Mouse (Mus musculus): ENCODE results near the gene Rab44. TPM values are rescaled to one million over a fixed set of nuclear protein-coding genes. Genes with fewer than 3 reads are reported as not detected.
A peak's percentile ranks its signal among the peaks of the same experiment; 100 is the strongest.

The Rab44 gene
- polyA plus RNA-seq, 1 experiment from 2014 or later = 1.7 TPM

GRCm38 (mm10) chr17:29180406-29181127, 66.6 kb downstream of the Rab44 start:
- no peak overlapping the region for H3K4me3 ChIP-seq (ENCODE audit: low read depth, low read length)
- no peaks in the 10 kb centered on the region for H3K36me3 ChIP-seq (ENCODE audit: control insufficient read depth, insufficient read depth, low read length)
- H3K27me3 ChIP-seq (replicated peaks; ENCODE audit: control insufficient read depth, insufficient read depth, low read length) = no peaks in the 10 kb centered on the region
- no peak overlapping the region for H3K27ac ChIP-seq (replicated peaks; ENCODE audit: low read depth, low read length)
- H3K9ac ChIP-seq (ENCODE audit: low read depth, low read length) = no peak overlapping the region
- DNase-seq (ENCODE audit: low spot score) = no peak
- no peak for ATAC-seq (ENCODE audit: low read depth)
- no peak overlapping the region for H3K4me2 ChIP-seq (ENCODE audit: low read depth, low read length)
- H3K9me3 ChIP-seq (ENCODE audit: control insufficient read depth, low read length) = no peaks in the 10 kb centered on the region
- 75% methylated on average over 4 of the region's 4 CpGs for WGBS
- H3K4me1 ChIP-seq (ENCODE audit: control insufficient read depth, insufficient read depth, low read length) = peaks cover 13% of the 10 kb centered on the region; the same call in 1 of the 2 replicates

- Histone ChIP-seq H3K27ac (replicated peaks; ENCODE audit: low read depth, low read length) (no peak overlapping the region), H3K4me3 (ENCODE audit: low read depth, low read length) (no peak overlapping the region), H3K4me1 (ENCODE audit: control insufficient read depth, insufficient read depth, low read length) (peaks cover 8% of the 10 kb centered on the region; the same call in 1 of the 2 replicates), H3K9ac (ENCODE audit: low read depth, low read length) (no peak overlapping the region), H3K27me3 (replicated peaks; ENCODE audit: control insufficient read depth, insufficient read depth, low read length) (no peaks in the 10 kb centered on the region), H3K4me2 (ENCODE audit: low read depth, low read length) (no peak overlapping the region), H3K9me3 (ENCODE audit: control insufficient read depth, low read length) (no peaks in the 10 kb centered on the region), H3K36me3 (ENCODE audit: control insufficient read depth, insufficient read depth, low read length) (no peaks in the 10 kb centered on the region)
- DNase-seq (ENCODE audit: low spot score) = no peak
- WGBS = 59% methylated on average over 5 of the region's 5 CpGs
- ATAC-seq (ENCODE audit: low read depth) = no peak
These were observed 67.8 kb downstream of the Rab44 start for GRCm38 (mm10) chr17:29181751-29182150.

- ATAC-seq (ENCODE audit: low read depth) (no peak), DNase-seq (ENCODE audit: low spot score) (no peak)
- H3K36me3 ChIP-seq (ENCODE audit: control insufficient read depth, insufficient read depth, low read length) = no peaks in the 10 kb centered on the region
- H3K9me3 ChIP-seq (ENCODE audit: control insufficient read depth, low read length) = no peaks in the 10 kb centered on the region
- H3K27me3 ChIP-seq (replicated peaks; ENCODE audit: control insufficient read depth, insufficient read depth, low read length) = no peaks in the 10 kb centered on the region
- H3K4me2 ChIP-seq (ENCODE audit: low read depth, low read length) = no peak overlapping the region
- H3K9ac ChIP-seq (ENCODE audit: low read depth, low read length) = no peak overlapping the region
- peaks cover 8% of the 10 kb centered on the region; the same call in 1 of the 2 replicates for H3K4me1 ChIP-seq (ENCODE audit: control insufficient read depth, insufficient read depth, low read length)
- 69% methylated on average over 11 of the region's 11 CpGs for WGBS
- H3K4me3 ChIP-seq (ENCODE audit: low read depth, low read length) = no peak overlapping the region
- no peak overlapping the region for H3K27ac ChIP-seq (replicated peaks; ENCODE audit: low read depth, low read length)
These were observed 69.2 kb downstream of the Rab44 start for GRCm38 (mm10) chr17:29183162-29183561.

- H3K4me3 ChIP-seq (ENCODE audit: low read depth, low read length) = no peak overlapping the region
- no peaks in the 10 kb centered on the region for H3K27me3 ChIP-seq (replicated peaks; ENCODE audit: control insufficient read depth, insufficient read depth, low read length)
- 9% methylated on average over 7 of the region's 7 CpGs for WGBS
- ATAC-seq (ENCODE audit: low read depth) (0 out of 2 replicates have a peak, but pooled peaks have one; percentile 10), DNase-seq (ENCODE audit: low spot score) (no peak)
- H3K4me1 ChIP-seq (ENCODE audit: control insufficient read depth, insufficient read depth, low read length) = peaks cover 16% of the 10 kb centered on the region
- no peak overlapping the region for H3K4me2 ChIP-seq (ENCODE audit: low read depth, low read length)
- no peak overlapping the region for H3K27ac ChIP-seq (replicated peaks; ENCODE audit: low read depth, low read length)
- H3K36me3 ChIP-seq (ENCODE audit: control insufficient read depth, insufficient read depth, low read length) = no peaks in the 10 kb centered on the region
- H3K9ac ChIP-seq (ENCODE audit: low read depth, low read length) = no peak overlapping the region; the same call in 1 of the 2 replicates
- H3K9me3 ChIP-seq (ENCODE audit: control insufficient read depth, low read length) = no peaks in the 10 kb centered on the region
These were observed 71.6 kb downstream of the Rab44 start for GRCm38 (mm10) chr17:29185376-29186046.

- no peak overlapping the region for H3K9ac ChIP-seq (ENCODE audit: low read depth, low read length)
- DNase-seq (ENCODE audit: low spot score) (no peak), ATAC-seq (ENCODE audit: low read depth) (no peak)
- H3K4me1 ChIP-seq (ENCODE audit: control insufficient read depth, insufficient read depth, low read length) = peaks cover 16% of the 10 kb centered on the region
- WGBS = 32% methylated on average over 10 of the region's 10 CpGs
- H3K27me3 ChIP-seq (replicated peaks; ENCODE audit: control insufficient read depth, insufficient read depth, low read length) = no peaks in the 10 kb centered on the region
- no peaks in the 10 kb centered on the region for H3K9me3 ChIP-seq (ENCODE audit: control insufficient read depth, low read length)
- no peaks in the 10 kb centered on the region for H3K36me3 ChIP-seq (ENCODE audit: control insufficient read depth, insufficient read depth, low read length)
- no peak overlapping the region for H3K27ac ChIP-seq (replicated peaks; ENCODE audit: low read depth, low read length)
- no peak overlapping the region for H3K4me3 ChIP-seq (ENCODE audit: low read depth, low read length)
- H3K4me2 ChIP-seq (ENCODE audit: low read depth, low read length) = no peak overlapping the region
These were observed 73.3 kb downstream of the Rab44 start for GRCm38 (mm10) chr17:29186989-29187859.

GRCm38 (mm10) chr17:29188989-29189388, 75.0 kb downstream of the Rab44 start:
- Histone ChIP-seq H3K9ac (ENCODE audit: low read depth, low read length) (no peak overlapping the region), H3K4me3 (ENCODE audit: low read depth, low read length) (no peak overlapping the region), H3K4me2 (ENCODE audit: low read depth, low read length) (peak overlapping the region; percentile 30), H3K36me3 (ENCODE audit: control insufficient read depth, insufficient read depth, low read length) (no peaks in the 10 kb centered on the region), H3K9me3 (ENCODE audit: control insufficient read depth, low read length) (no peaks in the 10 kb centered on the region), H3K27ac (replicated peaks; ENCODE audit: low read depth, low read length) (no peak overlapping the region), H3K27me3 (replicated peaks; ENCODE audit: control insufficient read depth, insufficient read depth, low read length) (no peaks in the 10 kb centered on the region), H3K4me1 (ENCODE audit: control insufficient read depth, insufficient read depth, low read length) (peaks cover 16% of the 10 kb centered on the region)
- 5% methylated on average over 12 of the region's 12 CpGs for WGBS
- peak; percentile 72 for DNase-seq (ENCODE audit: low spot score)
- ATAC-seq (ENCODE audit: low read depth) = peak; percentile 28; the same call in 1 of the 2 replicates

GRCm38 (mm10) chr17:29195579-29195978, 81.6 kb downstream of the Rab44 start:
- no peak for DNase-seq (ENCODE audit: low spot score)
- peaks cover 10% of the 10 kb centered on the region for H3K4me1 ChIP-seq (ENCODE audit: control insufficient read depth, insufficient read depth, low read length)
- no peak overlapping the region; the same call in 1 of the 2 replicates for H3K9ac ChIP-seq (ENCODE audit: low read depth, low read length)
- no peak for ATAC-seq (ENCODE audit: low read depth)
- no peak overlapping the region for H3K4me2 ChIP-seq (ENCODE audit: low read depth, low read length)
- no peaks in the 10 kb centered on the region for H3K27me3 ChIP-seq (replicated peaks; ENCODE audit: control insufficient read depth, insufficient read depth, low read length)
- H3K36me3 ChIP-seq (ENCODE audit: control insufficient read depth, insufficient read depth, low read length) = no peaks in the 10 kb centered on the region
- H3K9me3 ChIP-seq (ENCODE audit: control insufficient read depth, low read length) = no peaks in the 10 kb centered on the region
- 32% methylated on average over 4 of the region's 4 CpGs for WGBS
- H3K27ac ChIP-seq (replicated peaks; ENCODE audit: low read depth, low read length) = no peak overlapping the region
- H3K4me3 ChIP-seq (ENCODE audit: low read depth, low read length) = no peak overlapping the region
